Mouse (Mus musculus): ENCODE results near the gene Bmp2k. TPM values are rescaled to one million over a fixed set of nuclear protein-coding genes. Genes with fewer than 3 reads are reported as not detected.
"Not testable (repeated sequence)": the region's sequence is repeated elsewhere in the genome, so short reads cannot be mapped to it uniquely, and the experiment has no call there.

Bmp2k gene
- polyA plus RNA-seq, 1 experiment from 2014 or later: 7.5 TPM

DNA sequence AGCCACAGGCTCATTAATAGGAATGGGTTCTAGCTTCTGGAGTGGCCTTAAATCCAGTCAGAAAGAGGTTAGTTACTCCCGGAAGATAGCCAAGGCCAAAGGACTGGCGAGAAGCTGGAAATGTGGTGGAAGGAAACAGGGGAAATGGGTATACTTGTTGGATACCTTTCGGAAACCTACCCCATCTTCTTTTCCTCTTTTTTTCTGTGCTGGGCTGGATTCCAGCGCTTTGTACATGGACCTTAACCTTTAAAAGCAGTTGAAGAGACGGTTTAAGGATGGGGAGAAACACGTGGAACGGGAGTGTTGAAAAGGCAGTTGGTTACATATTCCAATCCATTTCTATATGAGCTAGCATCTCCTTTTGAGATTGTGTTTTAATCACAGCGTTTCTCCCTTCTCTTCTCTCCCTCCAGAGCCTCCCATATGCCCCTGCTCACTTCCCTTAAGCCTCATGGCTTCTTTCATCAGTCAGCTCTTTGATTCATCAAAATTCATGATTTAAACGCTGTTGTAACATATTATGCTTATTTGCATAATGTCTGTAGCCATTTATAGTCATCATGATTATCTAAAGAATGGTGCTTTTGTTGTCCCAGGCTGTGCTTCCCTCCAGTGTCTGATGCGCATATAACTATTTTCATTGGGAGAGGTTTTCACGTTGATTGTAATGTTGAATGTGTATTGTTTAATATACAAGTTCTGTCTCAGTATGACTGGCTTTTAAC lies 18.5 kb downstream of the Bmp2k start:
- no peaks in the 10 kb centered on the region for H3K9me3 ChIP-seq (replicated peaks)
- H3K27ac ChIP-seq: no peak overlapping the region
- no peak for DNase-seq (ENCODE audit: low spot score)
- H3K36me3 ChIP-seq: no peaks in the 10 kb centered on the region
- no peaks in the 10 kb centered on the region for H3K27me3 ChIP-seq (ENCODE audit: low read depth, poor library complexity, severe bottlenecking)
- WGBS: 90% methylated on average over 11 of the region's 11 CpGs
- H3K4me1 ChIP-seq: peaks cover 18% of the 10 kb centered on the region
- no peak overlapping the region for H3K4me3 ChIP-seq

DNA sequence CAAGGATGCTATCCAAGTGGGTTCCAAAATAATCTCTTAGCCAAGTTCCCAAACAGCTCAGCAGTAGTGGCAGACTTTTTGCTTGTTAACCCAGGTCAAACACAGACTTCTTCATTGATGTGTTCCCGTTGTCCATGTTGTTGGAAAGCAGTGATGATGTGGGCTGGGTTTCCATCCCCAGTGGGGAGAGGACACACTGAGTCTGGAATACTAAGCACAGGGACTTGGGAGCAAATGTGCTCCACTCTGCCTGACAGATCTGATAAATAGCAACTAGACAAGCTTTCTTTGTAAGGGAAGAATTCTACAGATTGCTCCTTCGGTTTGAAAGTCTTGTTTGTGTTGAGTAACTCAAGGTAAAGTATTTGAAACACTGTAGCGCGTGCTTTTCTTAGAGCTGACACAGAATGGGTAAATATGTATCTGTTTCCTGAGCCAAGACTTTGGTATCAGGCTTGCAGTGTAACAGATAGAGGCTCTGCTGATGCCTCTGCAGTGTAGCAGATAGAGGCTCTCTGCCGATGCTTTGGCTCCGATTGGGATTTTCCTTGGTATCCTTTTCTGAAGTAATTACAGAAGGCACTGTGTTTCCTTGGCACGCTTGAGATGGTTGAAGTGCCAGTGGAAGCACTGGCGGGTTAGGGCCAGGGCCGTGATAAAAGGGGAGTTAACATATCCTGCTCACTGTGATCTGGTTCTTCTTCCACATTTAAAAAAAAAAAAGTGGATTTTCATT lies 19.5 kb downstream of the Bmp2k start:
- WGBS: 92% methylated on average over 9 of the region's 9 CpGs
- no peaks in the 10 kb centered on the region for H3K9me3 ChIP-seq (replicated peaks)
- no peak overlapping the region for H3K4me3 ChIP-seq
- DNase-seq (ENCODE audit: low spot score): no peak
- no peaks in the 10 kb centered on the region for H3K36me3 ChIP-seq
- H3K27ac ChIP-seq: no peak overlapping the region
- H3K4me1 ChIP-seq: peaks cover 18% of the 10 kb centered on the region
- H3K27me3 ChIP-seq (ENCODE audit: low read depth, poor library complexity, severe bottlenecking): no peaks in the 10 kb centered on the region

DNA sequence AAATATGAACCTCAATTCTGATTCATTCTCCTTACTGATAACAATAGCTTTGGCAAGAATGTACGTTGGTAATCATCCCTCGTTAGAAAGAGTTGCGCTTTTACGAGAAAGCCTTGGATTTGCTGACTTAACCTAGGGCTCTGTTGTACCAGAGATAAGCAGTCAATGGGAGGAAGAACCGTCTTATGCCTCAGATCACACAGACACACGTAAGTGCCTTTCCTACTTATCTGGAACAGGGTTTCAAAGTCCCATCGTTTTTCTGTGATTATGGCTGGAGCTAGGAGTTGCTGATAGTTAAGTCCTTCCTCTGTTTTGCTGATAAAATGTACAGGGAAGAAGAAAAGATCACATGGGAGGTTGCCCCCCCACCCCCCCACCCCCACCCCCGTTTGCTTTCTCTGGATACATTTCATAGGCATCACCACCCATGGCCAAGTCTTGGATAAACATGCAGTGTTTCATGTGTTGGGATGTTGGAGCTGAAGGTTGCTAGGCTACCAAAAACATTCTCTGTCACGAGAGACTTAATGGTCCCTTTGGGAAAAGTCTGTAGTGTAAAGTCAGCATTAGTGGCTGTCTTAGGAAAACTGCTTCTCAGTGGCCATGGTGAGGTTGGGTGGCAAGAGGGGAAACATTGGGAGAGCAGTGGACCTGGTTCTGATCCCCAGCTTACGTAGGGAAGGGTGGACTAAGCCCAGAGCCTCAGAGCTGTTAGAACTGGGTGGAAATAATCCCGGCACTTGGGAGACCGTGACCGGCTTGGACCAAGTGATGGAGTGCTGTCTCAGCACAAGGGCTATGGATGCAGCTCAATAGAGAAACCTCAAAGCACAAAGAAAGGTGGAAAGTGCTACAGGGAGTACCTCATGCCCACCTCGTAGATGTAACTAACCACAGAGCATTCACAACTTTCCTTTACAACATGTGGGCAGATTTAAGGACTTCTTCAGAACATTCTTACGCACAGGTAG lies 25.1 kb downstream of the Bmp2k start:
- H3K9me3 ChIP-seq (replicated peaks): no peaks in the 10 kb centered on the region
- no peaks in the 10 kb centered on the region for H3K36me3 ChIP-seq
- 75% methylated on average over 15 of the region's 15 CpGs for WGBS
- no peak overlapping the region for H3K27ac ChIP-seq
- peaks cover 9% of the 10 kb centered on the region for H3K4me1 ChIP-seq
- DNase-seq (ENCODE audit: low spot score): no peak
- H3K4me3 ChIP-seq: no peak overlapping the region
- no peaks in the 10 kb centered on the region for H3K27me3 ChIP-seq (ENCODE audit: low read depth, poor library complexity, severe bottlenecking)

DNA sequence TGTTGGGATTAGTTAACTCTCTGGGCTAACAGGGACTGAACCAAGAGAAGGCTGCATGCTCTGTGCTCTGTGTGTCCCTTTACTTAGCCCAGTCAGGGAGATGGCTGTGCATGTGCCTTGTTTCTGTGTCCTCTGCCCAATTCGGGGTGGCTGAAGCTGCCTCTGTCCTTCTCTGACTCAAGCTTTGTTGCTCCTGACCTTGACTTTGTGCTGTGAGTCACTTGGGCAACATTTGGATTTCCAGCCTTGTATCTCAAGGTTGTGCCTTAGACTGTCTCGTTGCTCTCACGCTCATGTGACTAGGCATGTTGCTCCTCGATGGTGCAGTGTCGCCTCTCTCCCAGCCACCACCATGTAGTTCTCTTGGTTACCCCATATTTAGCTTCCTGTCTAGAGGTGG lies 27.3 kb downstream of the Bmp2k start:
- no peaks in the 10 kb centered on the region for H3K27me3 ChIP-seq (ENCODE audit: low read depth, poor library complexity, severe bottlenecking)
- no peak overlapping the region for H3K27ac ChIP-seq
- no peaks in the 10 kb centered on the region for H3K36me3 ChIP-seq
- H3K4me1 ChIP-seq: peaks cover 9% of the 10 kb centered on the region
- WGBS: 90% methylated on average over 5 of the region's 5 CpGs
- no peaks in the 10 kb centered on the region for H3K9me3 ChIP-seq (replicated peaks)
- no peak for DNase-seq (ENCODE audit: low spot score)
- no peak overlapping the region for H3K4me3 ChIP-seq

DNA sequence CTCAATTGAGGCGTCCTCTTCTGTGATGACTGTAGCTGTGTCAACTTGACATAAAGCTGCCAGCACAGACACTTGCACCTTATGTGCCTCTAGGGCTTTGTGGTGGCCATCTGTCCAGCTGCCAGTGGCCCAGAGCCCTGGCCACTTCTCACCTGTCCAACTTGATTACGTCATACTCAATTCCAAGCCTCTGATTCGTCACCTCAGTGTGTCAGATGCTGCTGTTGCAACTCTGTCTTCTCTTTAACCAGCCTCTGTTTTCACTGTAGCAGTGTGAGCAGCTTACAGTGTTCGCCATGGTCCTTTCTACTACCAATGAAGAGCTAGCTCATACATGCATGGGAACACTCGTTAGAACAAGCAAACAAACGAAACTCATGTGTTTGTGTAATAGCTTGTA lies 28.2 kb downstream of the Bmp2k start:
- 85% methylated on average over 6 of the region's 6 CpGs for WGBS
- no peak for DNase-seq (ENCODE audit: low spot score)

DNA sequence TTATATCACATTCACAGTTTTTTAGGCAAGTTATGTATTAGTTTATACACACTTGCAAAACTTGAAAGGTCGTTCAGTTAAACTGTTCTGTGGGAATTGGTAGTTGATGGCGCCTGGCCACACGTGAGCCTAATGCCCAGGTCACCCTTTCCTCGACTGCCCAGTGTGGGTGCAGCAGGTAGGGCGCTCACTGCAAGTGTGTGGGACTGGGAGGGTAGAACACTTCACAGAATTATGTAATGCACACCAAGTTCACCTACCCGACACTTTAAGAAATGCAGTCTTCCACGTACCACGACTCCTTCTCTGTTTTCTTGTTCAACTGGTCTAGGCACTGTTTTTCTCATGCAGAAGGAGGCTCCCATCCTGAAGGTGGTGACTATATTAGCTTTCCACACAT lies 30.5 kb downstream of the Bmp2k start:
- H3K27me3 ChIP-seq (ENCODE audit: low read depth, poor library complexity, severe bottlenecking): no peaks in the 10 kb centered on the region
- peaks cover 9% of the 10 kb centered on the region; the same call in 1 of the 2 replicates for H3K36me3 ChIP-seq
- no peak overlapping the region for H3K4me3 ChIP-seq
- WGBS: 92% methylated on average over 8 of the region's 8 CpGs
- H3K27ac ChIP-seq: no peak overlapping the region
- no peak for DNase-seq (ENCODE audit: low spot score)
- H3K9me3 ChIP-seq (replicated peaks): no peaks in the 10 kb centered on the region
- H3K4me1 ChIP-seq: no peaks in the 10 kb centered on the region

More for the DNA sequence above, 28.2 kb downstream of the Bmp2k start:
- Histone ChIP-seq H3K9me3 (replicated peaks) (no peaks in the 10 kb centered on the region), H3K27me3 (ENCODE audit: low read depth, poor library complexity, severe bottlenecking) (no peaks in the 10 kb centered on the region), H3K36me3 (no peaks in the 10 kb centered on the region), H3K4me3 (no peak overlapping the region), H3K4me1 (peaks cover 9% of the 10 kb centered on the region), H3K27ac (no peak overlapping the region)

DNA sequence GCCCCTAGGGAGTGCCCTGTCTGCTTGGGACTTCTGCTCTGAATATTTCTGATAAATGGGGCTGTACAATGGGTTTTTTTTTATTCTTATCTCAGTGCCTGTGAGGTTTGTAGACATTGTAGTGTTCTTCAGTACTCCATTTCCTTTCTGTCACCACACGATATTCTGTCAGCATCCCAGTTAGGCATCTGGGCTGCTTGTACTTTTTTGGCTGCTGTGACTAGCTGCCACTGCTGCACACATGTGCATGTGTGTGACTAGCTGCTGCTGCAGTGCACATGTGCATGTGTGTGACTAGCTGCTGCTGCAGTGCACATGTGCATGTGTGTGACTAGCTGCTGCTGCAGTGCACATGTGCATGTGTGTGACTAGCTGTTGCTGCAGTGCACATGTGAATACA lies 31.4 kb downstream of the Bmp2k start:
- H3K27me3 ChIP-seq (ENCODE audit: low read depth, poor library complexity, severe bottlenecking); DNase-seq (ENCODE audit: low spot score); H3K4me3 ChIP-seq; H3K36me3 ChIP-seq; H3K4me1 ChIP-seq; H3K27ac ChIP-seq; H3K9me3 ChIP-seq (replicated peaks): not testable (repeated sequence)
- 74% methylated on average over 1 of the region's 1 CpGs for WGBS

DNA sequence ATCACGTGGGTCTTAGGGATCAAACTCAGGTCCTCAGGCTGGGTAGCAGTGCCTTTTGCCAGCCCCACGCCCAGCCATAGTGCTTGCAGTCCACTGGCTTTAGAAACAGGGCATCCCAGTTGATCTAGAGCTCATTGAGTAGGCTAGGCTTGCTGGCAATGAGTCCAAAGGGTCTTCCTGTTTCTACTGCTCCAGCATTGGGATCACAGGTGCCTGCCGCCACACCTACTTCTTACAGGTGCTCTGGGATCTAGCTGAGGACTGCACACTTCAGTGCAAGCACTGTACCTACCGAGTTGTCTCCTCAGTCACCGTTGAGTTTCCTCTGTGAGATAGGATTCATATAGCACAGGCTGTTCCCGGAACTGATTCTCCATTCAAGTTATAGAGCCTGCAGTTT lies 34.3 kb downstream of the Bmp2k start:
- Histone ChIP-seq H3K9me3 (replicated peaks) (no peaks in the 10 kb centered on the region), H3K27ac (no peak overlapping the region), H3K4me1 (no peaks in the 10 kb centered on the region), H3K27me3 (ENCODE audit: low read depth, poor library complexity, severe bottlenecking) (no peaks in the 10 kb centered on the region), H3K36me3 (peaks cover 10% of the 10 kb centered on the region; the same call in 1 of the 2 replicates), H3K4me3 (no peak overlapping the region)
- WGBS: 90% methylated on average over 6 of the region's 6 CpGs
- no peak for DNase-seq (ENCODE audit: low spot score)

DNA sequence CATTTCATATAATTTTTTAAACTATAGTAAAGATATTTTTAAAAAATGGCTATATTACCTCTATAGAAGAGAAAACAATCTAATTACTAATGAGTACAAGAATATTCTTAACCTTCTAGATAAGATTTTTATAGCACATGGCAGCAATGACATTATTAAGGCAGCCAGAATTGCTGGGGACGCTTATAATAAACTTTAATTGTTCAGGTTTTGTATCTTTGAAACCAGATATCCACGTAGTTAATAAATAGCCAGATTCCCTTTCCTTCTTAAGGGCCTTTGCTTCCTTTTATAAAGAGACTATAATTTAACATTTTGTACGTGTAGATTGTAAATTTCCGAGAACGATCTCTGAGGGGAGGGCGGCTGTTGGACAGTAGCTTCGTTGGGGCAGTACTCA lies 47.8 kb downstream of the Bmp2k start:
- Histone ChIP-seq H3K4me3 (no peak overlapping the region), H3K4me1 (no peaks in the 10 kb centered on the region), H3K9me3 (replicated peaks) (no peaks in the 10 kb centered on the region), H3K27ac (no peak overlapping the region), H3K27me3 (ENCODE audit: low read depth, poor library complexity, severe bottlenecking) (no peaks in the 10 kb centered on the region), H3K36me3 (peaks cover 7% of the 10 kb centered on the region)
- 93% methylated on average over 7 of the region's 7 CpGs for WGBS
- DNase-seq (ENCODE audit: low spot score): no peak

DNA sequence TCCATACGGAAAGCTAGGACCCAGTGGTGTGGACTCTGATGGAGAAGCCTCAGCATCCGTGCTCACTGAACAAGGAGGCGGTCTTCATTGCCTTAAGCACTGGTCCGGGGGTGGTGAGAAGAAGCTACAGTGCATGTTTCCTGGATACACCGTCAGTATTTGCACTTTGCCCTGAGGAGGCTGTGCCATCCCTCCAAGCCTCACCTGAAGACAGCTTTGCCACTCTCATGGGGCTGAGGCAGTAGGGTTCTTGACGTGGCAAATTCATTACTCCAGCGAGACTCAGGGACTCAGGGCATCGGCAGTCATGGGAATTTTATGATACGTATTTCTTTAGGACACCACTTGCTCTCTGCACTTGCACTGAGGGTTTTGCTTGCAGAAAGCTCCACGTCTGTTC lies 49.2 kb downstream of the Bmp2k start:
- WGBS: 91% methylated on average over 10 of the region's 10 CpGs
- H3K36me3 ChIP-seq: peaks cover 7% of the 10 kb centered on the region
- no peak for DNase-seq (ENCODE audit: low spot score)

DNA sequence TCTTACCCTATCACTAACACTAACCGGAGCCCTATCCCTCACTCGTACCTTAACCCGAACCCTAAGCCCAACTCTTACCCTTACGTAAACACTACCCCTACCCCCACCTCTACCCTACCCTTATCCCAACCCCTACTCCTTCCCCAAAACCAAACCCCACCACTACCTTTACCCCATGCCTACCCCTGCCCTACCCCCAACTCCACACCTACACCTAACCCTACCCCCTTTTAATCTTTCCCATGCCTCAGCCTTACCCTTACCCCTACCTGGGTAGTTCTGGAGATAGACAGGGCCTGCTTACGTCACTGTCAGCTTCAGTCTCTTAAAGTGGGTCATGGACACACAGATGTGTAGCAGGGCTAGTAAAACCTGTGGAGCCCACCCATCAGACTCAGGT lies 51.4 kb downstream of the Bmp2k start:
- 92% methylated on average over 5 of the region's 5 CpGs for WGBS
- Histone ChIP-seq H3K4me3 (no peak overlapping the region), H3K27ac (no peak overlapping the region), H3K36me3 (peaks cover 13% of the 10 kb centered on the region), H3K9me3 (replicated peaks) (no peaks in the 10 kb centered on the region), H3K27me3 (ENCODE audit: low read depth, poor library complexity, severe bottlenecking) (no peaks in the 10 kb centered on the region), H3K4me1 (no peaks in the 10 kb centered on the region; the same call in 1 of the 2 replicates)
- no peak for DNase-seq (ENCODE audit: low spot score)

More for the DNA sequence above, 49.2 kb downstream of the Bmp2k start:
- Histone ChIP-seq H3K9me3 (replicated peaks) (no peaks in the 10 kb centered on the region), H3K27me3 (ENCODE audit: low read depth, poor library complexity, severe bottlenecking) (no peaks in the 10 kb centered on the region), H3K4me3 (no peak overlapping the region), H3K4me1 (no peaks in the 10 kb centered on the region), H3K27ac (no peak overlapping the region)

DNA sequence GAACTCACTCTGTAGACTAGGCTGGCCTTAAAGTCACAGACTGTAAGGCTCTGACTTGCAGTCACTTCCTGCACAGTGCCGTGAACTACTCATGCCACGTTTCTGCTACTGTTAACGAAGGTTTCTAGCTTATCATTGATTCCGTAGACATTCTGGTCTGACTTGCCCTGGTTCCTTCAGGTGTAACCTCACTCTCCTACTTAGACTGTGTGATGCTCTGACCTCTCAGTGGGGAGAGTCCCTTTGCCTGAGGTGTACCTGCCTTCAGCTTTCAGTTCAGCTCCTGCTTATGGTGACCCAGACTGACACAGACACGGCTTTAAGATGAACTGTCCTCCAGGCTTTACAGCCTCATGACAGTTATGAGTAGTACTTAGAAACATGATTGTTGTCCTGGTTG lies 56.7 kb downstream of the Bmp2k start:
- DNase-seq (ENCODE audit: low spot score): no peak
- H3K36me3 ChIP-seq: peaks cover 22% of the 10 kb centered on the region
- H3K9me3 ChIP-seq (replicated peaks): no peaks in the 10 kb centered on the region
- H3K27me3 ChIP-seq (ENCODE audit: low read depth, poor library complexity, severe bottlenecking): no peaks in the 10 kb centered on the region
- WGBS: 90% methylated on average over 5 of the region's 5 CpGs
- peaks cover 9% of the 10 kb centered on the region for H3K4me1 ChIP-seq
- H3K4me3 ChIP-seq: no peak overlapping the region
- no peak overlapping the region for H3K27ac ChIP-seq

DNA sequence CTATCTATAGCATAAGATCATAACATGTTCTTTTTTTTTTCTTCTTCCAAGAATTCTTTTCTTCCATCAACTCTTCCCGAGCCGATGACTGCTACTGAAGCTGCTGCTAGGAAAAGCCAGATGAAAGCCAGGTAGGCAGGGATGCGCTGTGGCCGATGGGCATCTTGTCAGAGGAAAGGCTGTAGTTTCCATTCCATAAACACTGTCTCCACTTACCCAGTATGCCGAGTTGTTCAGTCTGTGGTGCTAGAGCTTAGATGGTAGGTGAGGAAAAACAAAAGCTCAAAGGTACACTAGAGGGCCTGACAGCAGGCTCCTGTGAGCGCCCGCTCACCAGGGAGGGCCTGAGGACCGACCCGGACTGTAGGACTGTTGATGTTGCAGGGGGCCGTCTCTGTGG lies 57.3 kb downstream of the Bmp2k start:
- H3K27ac ChIP-seq: no peak overlapping the region
- no peak overlapping the region for H3K4me3 ChIP-seq
- 82% methylated on average over 10 of the region's 10 CpGs for WGBS
- no peak for DNase-seq (ENCODE audit: low spot score)
- H3K9me3 ChIP-seq (replicated peaks): no peaks in the 10 kb centered on the region
- H3K36me3 ChIP-seq: peaks cover 22% of the 10 kb centered on the region
- H3K27me3 ChIP-seq (ENCODE audit: low read depth, poor library complexity, severe bottlenecking): no peaks in the 10 kb centered on the region
- H3K4me1 ChIP-seq: peaks cover 9% of the 10 kb centered on the region

All from limb, embryonic 10.5 days (tissue).